Mouse (Mus musculus) ES-Bruce4 (cell line): ENCODE results near the gene Gm4881.

Experiments used
- CTCF ChIP-seq: IDR thresholded peaks from one replicate; pipeline ENCODE4 v1.8.1; 2011; ENCODE audit warnings: low read depth, low read length
- POLR2A ChIP-seq: IDR thresholded peaks from one replicate; pipeline ENCODE4 v1.8.1; 2011; ENCODE audit warnings: low read length; ENCODE audit not compliant: insufficient read depth

- TF ChIP-seq CTCF: peak; percentile 78
- no peak for TF ChIP-seq POLR2A
Observed at GRCm38 (mm10) chr7:24971261-24971971, 27.1 kb upstream of the Gm4881 start.
